Mouse (Mus musculus) kidney, adult 9 months (tissue): ENCODE results near the gene Hyal3.
A peak's percentile ranks its signal among the peaks of the same experiment; 100 is the strongest.

Experiments
- DNase-seq: peaks from one replicate; pipeline ENCODE4 v3.0.0; 2022

The Hyal3 gene

DNA sequence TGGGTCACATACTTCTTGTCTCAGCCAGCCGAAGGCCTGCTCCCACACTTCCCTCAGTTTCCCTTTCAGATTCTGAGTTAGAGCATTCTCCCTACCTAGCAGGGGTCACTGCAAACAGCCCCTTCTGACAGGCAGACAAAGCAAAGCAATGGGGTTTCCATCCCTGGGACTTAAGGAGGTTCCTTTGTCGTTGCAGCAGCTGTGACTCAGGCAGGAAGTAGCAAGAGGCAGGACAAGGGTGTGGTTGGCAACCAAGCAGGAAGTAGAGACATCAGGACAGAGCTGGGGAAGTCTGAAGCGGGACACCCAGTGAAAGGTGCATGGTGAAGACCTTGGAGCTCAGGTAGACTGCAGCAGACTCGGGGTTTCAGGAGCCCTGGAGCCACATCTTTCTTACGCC lies 43.9 kb downstream of the Hyal3 start:
- peak; percentile 54 for DNase-seq

DNA sequence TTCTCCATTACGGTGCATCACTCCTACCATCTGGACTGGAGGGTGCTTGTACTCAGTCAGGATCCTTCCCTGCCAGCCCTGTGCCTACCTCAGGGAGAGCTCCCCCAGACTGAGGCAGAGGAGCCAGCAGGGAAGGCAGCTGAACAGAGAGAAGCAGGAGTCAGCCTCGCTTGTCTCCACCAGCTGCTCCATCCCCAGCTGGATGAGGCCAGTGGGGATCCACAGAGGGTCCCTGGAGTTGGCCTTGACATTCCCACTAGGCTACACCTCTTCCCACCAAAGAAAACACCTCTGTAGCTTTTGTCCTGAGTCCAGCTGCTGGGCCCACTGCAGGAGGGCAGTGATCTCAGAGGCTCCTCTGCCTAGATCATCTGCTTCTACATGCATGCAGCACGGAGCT lies 44.3 kb downstream of the Hyal3 start:
- no peak for DNase-seq

DNA sequence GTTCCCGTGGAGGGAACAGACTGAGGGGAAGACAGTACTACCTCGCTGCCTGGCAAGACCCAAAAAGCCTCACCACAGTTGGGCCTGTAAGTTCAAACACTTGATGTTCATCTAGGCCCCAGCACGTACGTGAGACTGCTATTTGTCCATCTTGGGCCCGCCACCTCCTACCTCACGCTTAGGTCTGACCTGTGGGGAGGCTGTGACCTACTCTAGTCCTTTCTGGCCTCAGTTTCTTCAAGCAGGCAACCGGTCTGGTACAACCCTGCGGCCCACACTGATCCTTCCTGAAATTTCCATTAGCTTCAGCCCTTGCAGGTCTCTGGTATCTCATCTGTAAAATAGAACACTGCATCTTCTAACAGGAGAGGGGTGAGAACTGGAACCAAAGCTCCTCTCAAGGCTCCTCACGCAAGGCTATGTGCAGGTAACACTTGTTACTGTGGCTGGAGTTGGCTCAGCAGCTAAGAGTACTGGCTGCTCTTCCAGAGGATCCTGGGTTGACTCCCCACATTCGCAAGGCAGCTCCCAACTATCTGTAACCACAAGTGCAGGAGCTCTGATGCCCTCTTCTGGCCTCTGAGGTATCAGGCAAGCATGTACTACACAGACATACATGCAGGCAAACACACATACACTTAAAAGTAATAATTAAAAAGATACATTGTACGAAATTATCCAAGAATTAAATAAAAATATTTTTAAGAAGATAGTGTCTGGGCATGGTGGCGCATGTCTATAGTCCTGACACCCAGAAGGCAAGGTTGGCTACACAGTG lies 44.9 kb downstream of the Hyal3 start:
- no peak for DNase-seq

DNA sequence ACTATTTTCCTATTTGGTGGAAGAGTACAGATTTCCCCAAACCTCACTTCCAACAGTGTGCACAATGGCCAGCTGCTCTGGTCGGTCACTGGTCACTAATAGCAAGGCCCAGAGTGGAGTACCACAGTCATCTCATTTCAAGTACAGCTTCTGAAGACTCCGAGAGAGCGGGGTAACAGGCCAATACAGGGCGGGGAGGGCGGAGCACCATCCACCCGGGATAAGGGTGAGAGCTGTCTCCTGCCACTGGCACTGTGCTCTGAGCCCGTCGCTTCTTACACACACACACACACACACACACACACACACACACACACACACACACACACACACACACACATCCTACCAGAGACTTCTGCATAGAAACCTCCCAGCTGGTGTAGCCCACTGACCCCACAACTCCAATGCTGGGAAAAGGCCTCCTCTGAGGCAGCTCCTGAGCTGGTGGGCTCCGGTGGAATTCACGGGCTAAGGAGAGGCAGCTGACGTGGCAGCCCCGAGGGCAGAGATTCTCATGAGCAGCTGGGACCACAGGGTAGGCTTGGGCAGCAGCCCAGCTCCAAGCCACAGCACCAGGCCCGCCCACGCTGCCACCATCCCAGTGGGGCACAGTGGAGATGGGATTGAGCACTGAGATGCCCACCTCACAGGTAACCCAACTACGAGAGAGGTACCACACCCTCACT lies 45.7 kb downstream of the Hyal3 start:
- DNase-seq: no peak

DNA sequence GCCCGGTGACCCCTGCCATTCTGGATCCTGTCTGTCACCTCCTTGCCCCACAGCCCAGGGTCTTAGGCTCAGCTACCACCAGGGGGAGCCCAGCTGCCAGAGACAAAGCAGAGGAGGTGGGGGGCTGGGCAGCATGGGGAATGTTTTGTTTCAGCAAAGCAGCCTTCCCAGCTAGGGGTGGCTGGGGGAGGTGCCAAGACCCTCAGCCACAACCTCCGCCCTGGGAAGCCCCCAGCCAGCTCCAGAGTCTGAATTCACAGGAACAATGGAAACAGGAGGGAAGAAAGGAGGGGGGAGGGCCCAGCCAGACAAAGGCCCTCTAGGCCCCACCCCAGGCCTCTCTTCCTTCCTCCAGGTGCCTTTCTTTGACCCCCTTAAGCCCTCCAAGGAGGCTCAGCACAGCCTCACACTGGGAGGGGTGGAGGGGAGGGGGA lies 46.2 kb downstream of the Hyal3 start:
- peak; percentile 83 for DNase-seq

DNA sequence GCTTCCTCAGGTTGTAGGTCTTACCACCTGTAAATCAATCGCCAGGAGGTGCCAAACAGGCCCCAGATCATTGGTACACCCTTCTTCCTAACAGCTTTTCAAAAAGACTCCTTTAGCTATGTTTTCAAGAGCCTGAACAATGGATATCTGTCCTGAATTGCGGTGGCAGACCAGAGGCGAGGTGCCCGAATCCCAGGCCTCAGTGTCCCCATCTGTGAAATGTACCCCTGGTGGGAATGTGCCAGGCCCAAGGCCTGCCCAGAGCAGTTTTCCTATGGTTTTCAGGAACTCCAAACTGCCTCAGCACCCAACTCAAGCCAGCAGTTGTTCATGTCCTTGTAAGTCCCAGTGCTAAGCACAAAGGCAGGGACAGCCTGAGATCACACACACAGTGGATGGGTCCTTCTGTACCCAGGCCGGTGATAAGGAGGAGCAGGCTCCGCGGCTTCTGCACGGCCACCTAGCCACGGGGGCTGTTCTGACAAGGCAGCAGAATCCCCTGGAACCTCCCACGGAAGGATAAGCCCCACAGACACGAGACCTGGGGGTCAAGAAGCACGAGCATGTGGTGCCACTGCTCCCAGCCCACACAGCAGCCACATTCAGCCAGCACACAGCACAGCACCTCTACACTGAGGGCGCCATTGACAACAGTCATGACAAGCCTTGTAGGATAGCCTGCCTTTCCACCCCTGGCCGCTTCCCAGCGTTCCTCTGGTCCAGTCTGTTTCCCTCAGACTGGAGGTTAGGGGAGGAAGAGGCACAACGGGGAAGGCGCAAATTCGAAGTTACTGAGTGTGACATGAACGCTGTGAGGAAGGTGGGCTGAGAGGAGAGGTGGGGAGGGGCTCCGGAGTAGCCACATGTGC lies 47.0 kb downstream of the Hyal3 start:
- DNase-seq: no peak

DNA sequence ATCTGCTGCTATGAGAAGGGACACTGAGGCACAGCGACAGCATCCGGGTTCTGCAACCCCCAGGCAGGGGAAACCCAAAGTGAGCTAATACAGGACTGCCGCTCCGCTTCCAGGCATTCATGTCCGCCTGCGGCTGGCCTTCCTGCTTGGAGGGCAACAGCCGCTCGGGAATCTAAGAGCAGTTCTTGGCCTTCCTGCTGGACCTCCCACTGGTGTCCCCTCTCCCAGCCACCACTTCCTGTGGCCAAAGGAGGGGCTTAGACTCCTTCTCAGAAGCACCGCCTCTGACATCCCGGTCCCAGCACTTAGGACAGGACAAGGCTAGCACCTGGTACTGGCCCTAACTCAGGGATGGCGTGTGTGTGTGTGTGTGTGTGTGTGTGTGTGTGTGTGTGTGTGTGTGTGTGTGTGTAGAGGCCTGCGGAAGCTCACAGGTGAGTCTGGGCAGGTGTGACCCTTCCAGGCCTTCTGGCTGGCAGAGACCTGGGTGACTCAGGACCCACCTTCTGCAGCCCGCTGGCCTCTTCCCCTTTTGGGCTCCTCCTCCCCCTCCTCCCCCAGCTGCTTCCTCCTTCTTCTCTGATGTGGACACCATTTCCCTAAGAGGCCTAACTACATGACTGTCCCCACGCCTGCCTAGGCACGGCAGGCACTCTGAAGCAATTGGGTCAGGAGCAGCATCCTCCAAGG lies 48.2 kb downstream of the Hyal3 start:
- peak; percentile 72 for DNase-seq

DNA sequence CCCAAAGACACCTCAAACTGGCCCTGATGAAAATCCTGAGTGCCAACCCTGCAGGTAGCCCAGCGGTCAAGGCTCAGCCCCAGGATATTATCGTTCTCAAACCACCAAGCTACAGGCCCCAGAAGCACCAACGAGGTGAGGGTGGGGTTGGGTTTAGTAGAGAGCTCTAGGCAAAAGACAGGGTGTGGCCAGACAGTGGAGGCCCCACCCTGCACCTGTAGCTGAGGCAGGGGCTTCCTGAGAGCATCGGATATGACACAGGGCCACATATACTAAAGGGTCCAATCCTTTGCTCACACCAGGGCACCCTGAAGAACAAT lies 48.8 kb downstream of the Hyal3 start:
- no peak for DNase-seq

DNA sequence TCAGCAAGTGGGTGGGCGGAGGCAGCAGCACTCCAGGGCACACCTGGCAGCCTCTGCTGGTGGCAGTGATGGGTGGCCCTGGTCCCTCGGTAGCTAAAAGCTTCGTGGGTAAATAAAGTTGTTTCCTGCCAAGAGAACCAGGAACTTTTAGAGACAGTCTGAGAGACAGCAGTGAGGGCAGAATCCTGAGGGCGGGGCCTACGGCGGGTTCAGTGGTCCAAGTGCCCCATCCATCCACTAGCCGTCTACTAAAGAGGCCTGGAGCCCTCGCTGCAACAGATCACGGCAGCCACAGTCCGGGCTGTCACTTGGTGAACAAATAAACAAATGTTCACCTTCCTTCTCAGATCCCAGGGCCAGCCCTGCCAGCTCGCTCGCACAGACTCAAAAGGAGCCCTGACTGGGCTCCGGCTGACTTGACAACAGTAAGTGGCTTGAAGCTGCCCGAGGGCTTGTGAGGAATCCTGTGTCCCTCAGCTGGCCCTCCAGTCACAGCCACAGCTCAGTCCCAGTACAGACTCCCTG lies 49.3 kb downstream of the Hyal3 start:
- DNase-seq: no peak

DNA sequence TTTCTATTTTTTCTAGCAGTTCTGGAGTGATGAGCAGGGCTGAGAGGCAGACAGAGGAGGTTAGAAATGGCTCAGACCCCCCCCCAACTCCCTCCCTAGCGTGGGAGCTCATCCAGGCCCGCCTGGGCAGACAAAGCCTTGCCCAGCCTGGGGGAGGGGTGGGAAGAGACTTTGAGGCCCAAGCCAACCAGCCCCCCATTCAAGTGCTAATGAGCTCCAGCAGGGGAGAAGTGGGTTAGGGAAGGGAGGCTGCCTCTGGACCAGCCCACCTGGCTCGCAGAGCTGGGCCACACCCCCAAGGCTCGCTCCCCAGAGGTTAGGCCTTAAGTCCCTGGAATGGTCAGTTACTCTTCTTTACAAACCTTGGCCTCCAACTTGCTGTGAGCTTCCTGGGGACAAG lies 50.0 kb downstream of the Hyal3 start:
- DNase-seq: no peak

DNA sequence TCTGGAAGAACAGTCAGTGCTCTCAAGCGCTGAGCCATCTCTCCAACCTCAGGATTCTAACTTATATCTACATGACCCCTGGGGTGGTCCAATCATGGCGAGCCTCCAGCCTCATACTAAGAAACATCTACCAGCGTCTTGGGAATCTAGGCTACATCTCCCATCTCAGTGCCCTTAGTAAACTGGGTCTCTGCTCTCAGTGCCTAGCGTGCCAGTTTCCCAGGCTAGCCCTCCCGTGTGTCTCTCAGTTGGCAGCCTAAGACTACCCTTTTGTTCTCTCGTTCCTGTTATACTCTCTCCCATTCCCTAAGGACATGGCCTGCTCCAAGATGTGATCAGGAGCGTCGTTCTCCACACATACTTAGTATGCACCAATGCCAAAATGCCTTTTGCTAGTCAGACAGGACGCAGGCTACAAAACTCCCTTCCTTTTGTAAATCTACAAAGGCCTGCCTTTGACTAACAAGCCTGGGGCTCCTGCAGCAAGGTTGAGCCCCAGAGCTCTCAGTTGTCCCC lies 50.8 kb downstream of the Hyal3 start:
- DNase-seq: no peak

DNA sequence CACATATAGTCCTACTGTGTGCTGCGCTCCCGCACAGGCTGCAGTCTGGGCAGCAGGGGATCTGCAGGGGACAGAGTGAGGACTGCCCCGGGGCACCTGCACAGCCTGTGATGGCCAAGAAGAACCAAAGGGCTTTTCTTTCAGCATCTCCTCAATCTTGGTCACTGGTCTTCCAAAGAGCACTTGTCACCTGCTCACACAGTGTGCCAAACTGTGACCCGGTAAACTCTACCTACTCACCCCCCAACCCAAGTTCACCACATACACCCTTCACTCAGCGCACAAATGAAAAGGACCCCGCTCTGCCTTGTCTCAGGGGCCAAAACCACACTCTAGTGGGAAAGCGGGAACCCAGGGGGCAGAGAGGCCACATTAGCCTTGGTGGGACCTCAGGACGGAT lies 51.2 kb downstream of the Hyal3 start:
- DNase-seq: no peak

DNA sequence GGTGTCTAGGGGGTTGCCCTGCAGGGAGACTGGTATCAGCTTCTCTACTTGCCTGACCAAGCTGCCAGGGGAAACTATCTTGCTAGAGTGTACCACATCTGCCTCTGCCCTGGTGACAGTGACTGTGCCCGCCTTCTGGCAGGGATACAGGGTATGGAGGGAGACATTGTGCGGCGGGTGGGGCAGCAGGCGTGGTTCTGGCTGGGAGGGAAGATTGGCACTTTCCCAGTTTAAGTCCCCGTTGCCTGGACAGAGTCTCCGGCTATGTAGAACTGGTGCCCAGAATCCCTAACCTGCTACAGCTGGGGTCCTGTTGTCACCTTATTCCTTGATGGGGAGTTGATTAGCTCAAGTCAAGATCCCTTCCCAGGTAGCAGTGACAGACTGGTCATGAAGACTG lies 51.9 kb downstream of the Hyal3 start:
- DNase-seq: no peak

DNA sequence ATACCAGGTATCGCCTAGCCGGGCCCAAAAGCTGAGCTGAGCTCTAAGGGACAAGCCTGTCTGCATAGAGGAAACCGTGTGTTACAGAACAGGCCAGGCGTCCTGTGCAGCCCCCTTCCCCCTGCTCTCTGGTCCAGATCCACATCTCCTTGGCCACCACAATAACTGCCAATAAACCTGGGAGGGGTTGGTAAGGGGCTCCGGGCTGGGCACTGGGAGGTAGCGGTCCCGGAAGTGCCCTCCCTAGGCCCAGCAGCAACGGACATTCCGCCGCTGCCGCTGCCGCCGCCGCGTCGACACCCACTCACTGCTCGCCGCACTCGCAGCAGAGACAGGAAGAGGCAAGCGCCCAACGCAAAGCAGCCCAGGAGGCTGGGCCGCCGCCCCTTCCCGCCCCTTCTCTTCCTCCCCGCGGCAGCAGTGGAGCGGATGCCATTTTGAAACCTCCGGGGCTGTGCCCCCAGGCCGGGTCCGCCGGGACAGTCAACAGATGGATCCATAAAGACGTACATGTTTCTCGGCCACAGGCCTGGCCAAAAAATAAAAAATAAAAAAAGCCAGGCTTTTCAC lies 52.6 kb downstream of the Hyal3 start:
- peak; percentile 80 for DNase-seq

DNA sequence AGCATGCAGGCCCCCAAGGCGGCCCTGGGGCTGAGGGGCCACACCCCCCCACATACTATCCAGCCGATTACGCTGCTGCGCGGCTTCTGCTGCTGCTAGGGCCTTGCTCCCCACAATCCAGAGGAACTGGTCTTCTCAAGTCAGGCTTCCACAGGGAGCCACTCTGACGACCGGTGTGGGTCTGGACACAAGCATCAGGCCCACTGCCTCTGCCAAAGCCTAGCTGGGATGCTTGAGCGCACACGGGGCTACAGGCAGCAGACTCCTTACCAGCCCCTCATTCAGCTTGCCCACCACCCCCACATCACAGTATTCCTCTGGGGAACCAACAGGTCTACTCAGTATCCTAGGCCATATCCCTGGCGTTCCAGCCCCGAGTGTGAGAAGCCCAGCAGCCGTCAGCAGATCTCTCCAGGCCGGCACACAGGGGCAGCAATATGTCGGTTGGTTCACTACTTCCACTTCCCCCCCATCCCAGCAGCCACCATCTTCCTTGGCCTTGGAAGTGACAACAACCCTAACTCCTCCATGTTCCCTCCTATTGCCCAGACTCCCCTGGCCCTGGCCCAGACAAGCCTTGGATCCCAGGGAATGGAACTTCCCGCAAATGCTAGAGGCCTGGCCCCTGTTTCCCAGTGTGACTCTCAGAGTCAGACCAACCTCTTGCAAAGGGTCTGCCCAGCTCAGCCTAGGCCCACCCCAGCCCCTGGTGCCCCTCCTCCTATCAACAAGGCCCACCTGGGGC lies 53.2 kb downstream of the Hyal3 start:
- no peak for DNase-seq

DNA sequence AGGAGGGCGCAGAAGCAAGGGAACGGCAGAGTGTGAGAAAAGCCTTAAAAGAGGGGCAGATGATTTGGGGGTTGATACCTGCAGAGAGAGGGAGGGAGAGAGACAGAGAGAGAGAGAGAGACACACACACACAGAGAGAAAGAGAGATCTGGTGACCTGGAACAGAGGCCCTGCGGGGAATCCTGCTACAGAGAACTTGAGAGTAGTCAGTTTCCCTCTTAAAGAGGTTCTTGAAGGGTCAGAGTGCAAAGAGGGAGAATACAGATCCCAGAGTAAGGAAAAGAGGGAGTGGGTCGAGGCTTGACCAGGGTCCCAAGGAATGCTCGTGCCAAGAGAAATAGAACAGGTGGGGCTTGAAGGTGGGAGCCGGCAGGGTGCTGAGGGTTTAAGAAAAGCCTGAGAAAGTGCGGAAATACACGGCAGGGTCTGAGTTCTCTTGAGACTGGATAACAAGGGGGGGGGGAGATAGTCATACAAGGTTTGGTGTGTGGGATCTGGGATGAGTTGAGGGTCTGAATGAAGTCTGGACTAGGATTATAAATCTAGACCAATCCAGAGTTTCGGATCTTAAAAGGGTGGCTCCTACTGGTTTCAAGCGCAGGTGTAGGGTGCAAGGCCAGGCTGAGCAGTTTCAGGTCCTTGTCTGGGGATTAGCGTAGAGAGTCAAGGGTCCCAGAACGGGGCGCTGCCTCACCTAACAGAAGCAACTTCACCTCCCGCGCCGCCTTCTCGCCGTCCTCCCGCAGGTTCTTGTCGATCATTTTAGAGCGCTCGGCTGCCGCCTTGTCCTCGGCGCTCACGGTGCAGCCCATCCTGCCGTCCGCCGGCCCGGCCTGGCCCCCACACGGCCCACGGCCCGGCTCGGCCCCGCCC lies 54.0 kb downstream of the Hyal3 start:
- DNase-seq: no peak

DNA sequence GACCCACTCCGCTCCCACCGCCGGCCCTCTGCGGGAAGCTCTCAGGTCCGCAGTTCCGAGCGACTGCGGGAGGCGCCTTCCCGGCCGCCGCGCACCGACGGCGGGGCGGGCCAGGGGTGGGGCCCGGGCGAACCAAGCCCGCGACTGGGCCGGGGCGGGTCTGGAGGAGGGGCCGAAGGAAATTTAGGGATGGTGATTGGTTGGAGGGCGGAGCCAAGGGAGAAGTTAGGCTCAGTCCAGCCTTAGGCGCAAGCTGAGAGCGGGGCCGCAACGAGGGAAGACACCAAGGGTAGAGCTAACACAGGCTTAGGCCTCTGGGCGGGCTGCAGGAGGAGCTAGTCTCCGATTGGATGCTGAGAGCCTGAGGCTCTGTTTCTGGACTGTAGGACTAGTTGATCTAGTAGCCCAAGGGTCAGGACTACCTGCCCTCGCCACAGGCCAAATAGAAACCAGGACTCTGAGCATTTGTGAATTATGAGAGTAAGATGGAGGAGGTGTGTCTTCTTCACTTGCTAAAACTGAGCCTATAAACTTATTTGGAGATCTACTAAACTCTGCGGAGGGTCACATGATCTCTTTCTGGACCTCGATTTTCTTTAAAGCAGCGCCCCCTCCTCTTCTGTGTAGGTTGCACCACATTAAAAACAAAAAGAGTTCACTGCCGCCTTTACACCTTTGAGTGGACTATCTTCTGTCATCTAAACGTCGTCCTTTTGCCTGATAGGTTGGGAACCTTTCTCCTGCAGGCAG lies 54.8 kb downstream of the Hyal3 start, which contains the start of gene Gnai2:
TSS of gene Gnai2 (minus strand) at position 89 of the 750 bp plus-strand sequence.
- peak; percentile 98 for DNase-seq
